Mouse (Mus musculus) left cerebral cortex, postnatal 10 days (tissue): Measurements from ENCODE around the gene Gstm3. TPM values are rescaled to one million over a fixed set of nuclear protein-coding genes. Genes with fewer than 3 reads are reported as not detected.
"Not testable (repeated sequence)": the region's sequence is repeated elsewhere in the genome, so short reads cannot be mapped to it uniquely, and the experiment has no call there.

Source experiments
- DNase-seq, 2 experiments: peaks; one replicate each; pipeline ENCODE4 v3.0.0; 2021 to 2022; ENCODE audit warnings: low spot score in 2 of 2, mixed read lengths in 1 of 2; ENCODE audit errors: extremely low spot score in 1 of 2
- intact Hi-C: fragments of 180-260 bp; cut with DNase I; formaldehyde crosslinking; loops from one replicate; pipeline ENCODE4 v1.15.1; 2025
- total RNA-seq, 2 experiments: library from RNA; stranded (reverse); gene quantifications; 2 replicates each; pipeline ENCODE4 v1.2.3; 2021

The Gstm3 gene
- total RNA-seq, 2 experiments from 2014 or later = not detected

- intact Hi-C loops = no loop called here
- no peak for DNase-seq
Measured at GRCm38 (mm10) chr3:107982726-107983125, 13.6 kb upstream of the Gstm3 start.

GRCm38 (mm10) chr3:107981261-107981660 is 12.2 kb upstream of the Gstm3 start:
- no peak for DNase-seq
- intact Hi-C loops = no loop called here

- DNase-seq = no peak
- intact Hi-C loops = no loop called here
Measured at GRCm38 (mm10) chr3:107977691-107978090, 8.6 kb upstream of the Gstm3 start.

- intact Hi-C loops = no loop called here
- DNase-seq = no peak
Measured at GRCm38 (mm10) chr3:107974237-107974636, 5.2 kb upstream of the Gstm3 start.

GRCm38 (mm10) chr3:107972070-107972469 is 3.0 kb upstream of the Gstm3 start:
- intact Hi-C loops = no loop called here
- DNase-seq = no peak

GRCm38 (mm10) chr3:107971101-107971500 is 2.0 kb upstream of the Gstm3 start:
- DNase-seq, intact Hi-C loops: not testable (repeated sequence)

- intact Hi-C loops = no loop called here
- DNase-seq = no peak
Measured at GRCm38 (mm10) chr3:107966631-107967030, 2.5 kb downstream of the Gstm3 start.

GRCm38 (mm10) chr3:107965592-107965991 is 3.5 kb downstream of the Gstm3 start:
- no peak for DNase-seq
- intact Hi-C loops = no loop called here

GRCm38 (mm10) chr3:107964656-107965308 is 4.3 kb downstream of the Gstm3 start:
- intact Hi-C loops = no loop called here
- DNase-seq = no peak

- DNase-seq = no peak
- intact Hi-C loops = no loop called here
Measured at GRCm38 (mm10) chr3:107964026-107964425, 5.1 kb downstream of the Gstm3 start.

GRCm38 (mm10) chr3:107955260-107955659 is 13.8 kb downstream of the Gstm3 start:
- intact Hi-C loops = not testable (repeated sequence)

GRCm38 (mm10) chr3:107953906-107954305 is 15.2 kb downstream of the Gstm3 start:
- intact Hi-C loops = loop anchor here (5.0 kb wide), 1 partner anchor 63 kb away; the partner anchor contains the start of gene Gstm1
- DNase-seq = no peak

More at GRCm38 (mm10) chr3:107955260-107955659, 13.8 kb downstream of the Gstm3 start:
- not testable (repeated sequence) for DNase-seq

GRCm38 (mm10) chr3:107953328-107953755 is 15.7 kb downstream of the Gstm3 start:
- peak; percentile 36 to 81 for DNase-seq
- intact Hi-C loops = loop anchor here (5.0 kb wide), 1 partner anchor 64 kb away; the partner anchor contains the start of gene Gstm1

GRCm38 (mm10) chr3:107950531-107950930 is 18.6 kb downstream of the Gstm3 start:
- DNase-seq = no peak
- intact Hi-C loops = loop anchor here (5.0 kb wide), 1 partner anchor 67 kb away; the partner anchor contains the start of gene Gstm1

- intact Hi-C loops, DNase-seq: not testable (repeated sequence)
Measured at GRCm38 (mm10) chr3:107949461-107949860, 19.6 kb downstream of the Gstm3 start.

GRCm38 (mm10) chr3:107945729-107946128 is 23.4 kb downstream of the Gstm3 start:
- no peak for DNase-seq
- intact Hi-C loops = no loop called here

- intact Hi-C loops = no loop called here
- DNase-seq = peak in 1 of 2 experiments; percentile 53
Measured at GRCm38 (mm10) chr3:107943239-107943990, 25.7 kb downstream of the Gstm3 start, which contains the start of gene Gstm6. Gene Gstm6, minus strand, starts transcription at chr3:107943749.

- intact Hi-C loops = no loop called here
- no peak for DNase-seq
Measured at GRCm38 (mm10) chr3:107941261-107941660, 27.8 kb downstream of the Gstm3 start.

GRCm38 (mm10) chr3:107940524-107940923 is 28.6 kb downstream of the Gstm3 start:
- DNase-seq = no peak
- intact Hi-C loops = no loop called here

GRCm38 (mm10) chr3:107939830-107940229 is 29.3 kb downstream of the Gstm3 start:
- intact Hi-C loops = loop anchor here (10.0 kb wide), 2 partner anchors 75 to 205 kb away; partner anchors contain the start of genes Gnai3 and Gstm1
- DNase-seq = peak; percentile 25 to 52
